Mouse (Mus musculus): ENCODE data around the gene Slc26a10. TPM values are rescaled to one million over a fixed set of nuclear protein-coding genes. Genes with fewer than 3 reads are reported as not detected.

Slc26a10 gene
- total RNA-seq (2014; fragmentation: Nextera tagmentation) = 8.4 and 10.1 TPM in 2 replicates
- 0.58 and 0.98 TPM in 2 replicates for total RNA-seq (2017)
- 0.68 and 0.94 TPM in 2 replicates for polyA plus RNA-seq (2012)

DNA sequence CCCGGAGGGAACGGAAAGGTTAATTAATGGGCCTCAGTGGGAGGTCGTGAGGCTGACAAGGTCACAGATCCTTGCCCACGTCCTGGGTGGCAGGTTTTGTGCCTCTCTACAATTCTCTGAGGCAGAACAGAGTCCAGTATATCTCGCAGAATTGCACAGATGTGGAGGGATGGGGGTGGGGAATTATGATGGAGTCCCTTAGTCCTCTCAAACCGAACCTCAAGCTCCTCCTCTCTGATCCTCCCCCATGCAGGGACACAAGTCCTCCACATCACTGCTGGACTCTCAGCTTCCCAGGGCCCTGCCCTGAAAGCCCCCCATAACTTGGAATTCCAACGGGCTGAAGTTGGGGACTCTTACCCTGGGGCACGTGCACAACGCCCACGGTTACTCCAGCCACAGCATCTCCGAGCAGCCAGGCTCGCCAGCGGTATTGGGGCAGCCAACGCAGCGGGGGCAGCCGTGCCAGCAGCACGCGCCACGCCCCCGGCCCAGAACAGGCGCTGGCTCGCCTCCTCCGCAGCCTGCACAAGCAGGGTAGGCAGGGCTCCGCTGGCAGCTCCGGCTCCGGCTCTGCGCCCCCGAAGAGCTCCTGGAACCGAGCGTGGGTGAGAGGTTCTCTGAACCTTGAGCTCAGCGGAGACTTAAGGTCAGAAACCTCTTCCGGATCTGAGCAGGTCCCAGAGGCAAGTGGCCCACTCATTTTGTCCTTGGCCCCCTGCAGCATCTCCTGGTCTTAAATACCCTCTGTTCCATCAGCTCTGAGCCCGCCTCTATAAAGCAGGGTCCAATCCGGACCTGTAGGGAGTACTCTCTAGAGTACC, at the start of gene Slc26a10:
Gene Slc26a10 (minus strand): TSS at position 775 of the 824 bp plus-strand sequence.
- TF ChIP-seq TAL1 (conservative IDR thresholded peaks at IDR 0.05; ENCODE audit: low read depth, low read length) = no peak
- no peak for TF ChIP-seq POLR2AphosphoS5 (IDR thresholded peaks at IDR 0.05; ENCODE audit: insufficient replicate concordance, low read depth, low read length)
- TF ChIP-seq CTCF (IDR thresholded peaks at IDR 0.05; ENCODE audit: low read depth, low read length) = no peak
- no peak for TF ChIP-seq GATA1 (IDR thresholded peaks at IDR 0.05; ENCODE audit: borderline replicate concordance, low read length)
- TF ChIP-seq GATA2 (IDR thresholded peaks at IDR 0.05; ENCODE audit: borderline replicate concordance, low read depth, low read length) = no peak
- H3K4me1 ChIP-seq (ENCODE audit: insufficient read depth, low read depth, low read length) = peaks cover 91% of the 10 kb centered on the region
- H3K9me3 ChIP-seq (replicated peaks) = peaks cover 7% of the 10 kb centered on the region
- ATAC-seq (ENCODE audit: extremely low read depth, insufficient number of reproducible peaks, low FRiP score, poor library complexity, severe bottlenecking) (no peak), DNase-seq (ENCODE audit: low spot score) (no peak)
- peak within 1 kb of the TSS; percentile 68; the same call in 1 of the 2 replicates for H3K4me3 ChIP-seq (ENCODE audit: low read depth, low read length)
- peaks cover 39% of the 10 kb centered on the region for H3K36me3 ChIP-seq (replicated peaks)
- peaks cover 11% of the 10 kb centered on the region; the same call in 1 of the 2 replicates for H3K27me3 ChIP-seq (ENCODE audit: insufficient read depth, low read length)

DNA sequence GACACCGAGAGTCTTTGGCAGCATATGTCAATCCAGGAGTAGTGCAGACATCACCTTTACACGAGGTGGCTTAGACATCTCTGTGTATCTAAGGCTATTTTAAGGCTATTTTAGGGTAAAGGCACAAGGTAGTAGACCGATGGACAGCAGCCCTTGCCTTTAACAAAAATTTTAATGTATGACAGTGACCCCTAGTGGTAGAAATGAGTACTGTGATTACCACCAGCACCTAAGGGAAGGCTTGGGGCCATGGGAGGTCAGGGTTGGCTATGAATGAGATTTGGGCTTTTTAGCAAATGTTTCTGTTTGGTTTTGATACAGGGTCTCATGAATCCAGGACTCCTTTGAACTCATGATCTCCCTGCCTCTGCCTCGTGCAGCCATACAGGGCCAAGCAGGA, 48.5 kb upstream of the Slc26a10 start:
- peaks cover 65% of the 10 kb centered on the region for H3K4me1 ChIP-seq (ENCODE audit: insufficient read depth, low read depth, low read length)
- no peak overlapping the region for H3K4me3 ChIP-seq (ENCODE audit: low read depth, low read length)
- TF ChIP-seq CTCF (IDR thresholded peaks at IDR 0.05; ENCODE audit: low read depth, low read length) (peak; percentile 70), POLR2AphosphoS5 (IDR thresholded peaks at IDR 0.05; ENCODE audit: insufficient replicate concordance, low read depth, low read length) (no peak), TAL1 (conservative IDR thresholded peaks at IDR 0.05; ENCODE audit: low read depth, low read length) (no peak)
- ATAC-seq (ENCODE audit: extremely low read depth, insufficient number of reproducible peaks, low FRiP score, poor library complexity, severe bottlenecking) = peak; percentile 57; the same call in 1 of the 2 replicates
- no peaks in the 10 kb centered on the region for H3K9me3 ChIP-seq (replicated peaks)
- peak; percentile 67 for DNase-seq (ENCODE audit: low spot score)
- H3K27me3 ChIP-seq (ENCODE audit: insufficient read depth, low read length) = peaks cover 14% of the 10 kb centered on the region
- no peaks in the 10 kb centered on the region for H3K36me3 ChIP-seq (replicated peaks)

- no peak for ATAC-seq (ENCODE audit: extremely low read depth, insufficient number of reproducible peaks, low FRiP score, poor library complexity, severe bottlenecking)
- Histone ChIP-seq H3K4me1 (ENCODE audit: insufficient read depth, low read depth, low read length) (peaks cover 69% of the 10 kb centered on the region), H3K4me3 (ENCODE audit: low read depth, low read length) (no peak overlapping the region)
These were observed 46.7 kb upstream of the Slc26a10 start for GRCm38 (mm10) chr10:127227163-127227562.

DNA sequence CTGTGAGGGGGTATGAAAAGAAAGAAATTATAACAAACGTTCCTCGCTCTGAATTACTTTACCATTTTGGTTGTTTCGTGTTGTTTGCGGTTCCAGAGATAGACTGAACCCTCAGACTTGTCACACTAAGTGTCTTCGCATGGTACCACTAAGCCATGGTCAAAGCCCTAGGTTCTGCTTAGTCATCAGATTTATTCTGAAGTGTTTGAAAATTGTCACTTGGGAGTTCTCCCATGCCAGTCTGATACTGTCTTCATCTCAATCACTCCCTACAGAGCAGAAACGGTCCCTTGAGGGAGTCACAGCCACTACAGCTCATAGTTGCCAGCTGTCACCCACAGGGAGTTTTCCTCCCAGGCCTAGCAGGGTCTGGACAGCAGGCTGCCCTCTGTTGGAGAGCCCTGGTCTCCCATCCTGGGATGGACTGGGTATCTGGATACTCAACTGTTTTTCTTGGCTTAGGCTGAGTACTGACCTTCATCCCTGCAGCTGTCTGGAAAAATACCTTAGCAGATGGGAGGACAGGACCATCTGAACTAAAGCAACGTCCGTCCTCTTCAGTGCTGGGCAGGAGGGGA, 46.0 kb upstream of the Slc26a10 start:
- DNase-seq (ENCODE audit: low spot score) (no peak), ATAC-seq (ENCODE audit: extremely low read depth, insufficient number of reproducible peaks, low FRiP score, poor library complexity, severe bottlenecking) (no peak)
- Histone ChIP-seq H3K27me3 (ENCODE audit: insufficient read depth, low read length) (peaks cover 8% of the 10 kb centered on the region), H3K36me3 (replicated peaks) (no peaks in the 10 kb centered on the region), H3K9me3 (replicated peaks) (no peaks in the 10 kb centered on the region), H3K4me1 (ENCODE audit: insufficient read depth, low read depth, low read length) (peaks cover 63% of the 10 kb centered on the region), H3K4me3 (ENCODE audit: low read depth, low read length) (no peak overlapping the region)
- TF ChIP-seq POLR2AphosphoS5 (IDR thresholded peaks at IDR 0.05; ENCODE audit: insufficient replicate concordance, low read depth, low read length) = no peak
- TF ChIP-seq GATA1 (IDR thresholded peaks at IDR 0.05; ENCODE audit: borderline replicate concordance, low read length) = no peak
- no peak for TF ChIP-seq GATA2 (IDR thresholded peaks at IDR 0.05; ENCODE audit: borderline replicate concordance, low read depth, low read length)
- TF ChIP-seq CTCF (IDR thresholded peaks at IDR 0.05; ENCODE audit: low read depth, low read length) = no peak
- TF ChIP-seq TAL1 (conservative IDR thresholded peaks at IDR 0.05; ENCODE audit: low read depth, low read length) = no peak

More at GRCm38 (mm10) chr10:127227163-127227562, 46.7 kb upstream of the Slc26a10 start:
- no peak for DNase-seq (ENCODE audit: low spot score)
- TF ChIP-seq CTCF (IDR thresholded peaks at IDR 0.05; ENCODE audit: low read depth, low read length) (no peak), GATA2 (IDR thresholded peaks at IDR 0.05; ENCODE audit: borderline replicate concordance, low read depth, low read length) (no peak), POLR2AphosphoS5 (IDR thresholded peaks at IDR 0.05; ENCODE audit: insufficient replicate concordance, low read depth, low read length) (no peak), GATA1 (IDR thresholded peaks at IDR 0.05; ENCODE audit: borderline replicate concordance, low read length) (no peak), TAL1 (conservative IDR thresholded peaks at IDR 0.05; ENCODE audit: low read depth, low read length) (no peak)
- Histone ChIP-seq H3K9me3 (replicated peaks) (no peaks in the 10 kb centered on the region), H3K27me3 (ENCODE audit: insufficient read depth, low read length) (peaks cover 13% of the 10 kb centered on the region), H3K36me3 (replicated peaks) (no peaks in the 10 kb centered on the region)

- no peak for TF ChIP-seq TAL1 (conservative IDR thresholded peaks at IDR 0.05; ENCODE audit: low read depth, low read length)
- no peak for TF ChIP-seq GATA2 (IDR thresholded peaks at IDR 0.05; ENCODE audit: borderline replicate concordance, low read depth, low read length)
- no peak for TF ChIP-seq CTCF (IDR thresholded peaks at IDR 0.05; ENCODE audit: low read depth, low read length)
- no peak for TF ChIP-seq GATA1 (IDR thresholded peaks at IDR 0.05; ENCODE audit: borderline replicate concordance, low read length)
- no peak for TF ChIP-seq POLR2AphosphoS5 (IDR thresholded peaks at IDR 0.05; ENCODE audit: insufficient replicate concordance, low read depth, low read length)
- ATAC-seq (ENCODE audit: extremely low read depth, insufficient number of reproducible peaks, low FRiP score, poor library complexity, severe bottlenecking) = no peak
These were observed 45.3 kb upstream of the Slc26a10 start for GRCm38 (mm10) chr10:127225732-127226131.

GRCm38 (mm10) chr10:127225213-127225612, 44.8 kb upstream of the Slc26a10 start:
- H3K27me3 ChIP-seq (ENCODE audit: insufficient read depth, low read length) = no peaks in the 10 kb centered on the region
- H3K4me1 ChIP-seq (ENCODE audit: insufficient read depth, low read depth, low read length) = peaks cover 51% of the 10 kb centered on the region
- DNase-seq (ENCODE audit: low spot score) = no peak
- no peak overlapping the region for H3K4me3 ChIP-seq (ENCODE audit: low read depth, low read length)
- no peak for ATAC-seq (ENCODE audit: extremely low read depth, insufficient number of reproducible peaks, low FRiP score, poor library complexity, severe bottlenecking)
- TF ChIP-seq CTCF (IDR thresholded peaks at IDR 0.05; ENCODE audit: low read depth, low read length) (no peak), TAL1 (conservative IDR thresholded peaks at IDR 0.05; ENCODE audit: low read depth, low read length) (no peak), GATA2 (IDR thresholded peaks at IDR 0.05; ENCODE audit: borderline replicate concordance, low read depth, low read length) (no peak), POLR2AphosphoS5 (IDR thresholded peaks at IDR 0.05; ENCODE audit: insufficient replicate concordance, low read depth, low read length) (no peak), GATA1 (IDR thresholded peaks at IDR 0.05; ENCODE audit: borderline replicate concordance, low read length) (no peak)
- H3K9me3 ChIP-seq (replicated peaks) = 0 out of 2 replicates have a peak, but pooled peaks cover 2% of the 10 kb centered on the region
- H3K36me3 ChIP-seq (replicated peaks) = no peaks in the 10 kb centered on the region

More at GRCm38 (mm10) chr10:127225732-127226131, 45.3 kb upstream of the Slc26a10 start:
- no peak overlapping the region for H3K4me3 ChIP-seq (ENCODE audit: low read depth, low read length)
- no peaks in the 10 kb centered on the region for H3K36me3 ChIP-seq (replicated peaks)
- no peak for DNase-seq (ENCODE audit: low spot score)
- peaks cover 1% of the 10 kb centered on the region; the same call in 1 of the 2 replicates for H3K27me3 ChIP-seq (ENCODE audit: insufficient read depth, low read length)
- no peaks in the 10 kb centered on the region for H3K9me3 ChIP-seq (replicated peaks)
- H3K4me1 ChIP-seq (ENCODE audit: insufficient read depth, low read depth, low read length) = peaks cover 57% of the 10 kb centered on the region

Data from G1E (cell line).